In genomic region chr6:76620754-76621204, GRCm38 (mm10) we compare ENCODE assay signal across 13 mouse cellular contexts.
DNase-seq lines count a peak whose midpoint lies in the region; ATAC-seq lines count a peak whose summit lies in the region.
"Had no signal": no experiment of that assay in that cellular context is flagged by ENCODE, and none has a peak within 500 bp of the region (broad histone marks: within the 10 kb centered on the region; RNA-seq: fewer than 3 reads in every experiment).

No protein-coding gene starts in this region.

- 0 out of 2 replicates have a peak, but pooled peaks cover 3% of the 10 kb centered on the region for H3K9me3 ChIP-seq in hindbrain, embryonic 10.5 days
- H3K9me3 ChIP-seq in midbrain, embryonic 15.5 days, result no peaks in the 10 kb centered on the region
- H3K9me3 ChIP-seq: embryonic facial prominence, embryonic 13.5 days; intestine, embryonic 15.5 days; megakaryocyte, embryonic 14.5 days had no signal

- peaks cover 12% of the 10 kb centered on the region; the same call in 1 of the 2 replicates for H3K4me1 ChIP-seq in hindbrain, embryonic 10.5 days (replicated peaks)
- H3K4me1 ChIP-seq in midbrain, embryonic 15.5 days, result no peaks in the 10 kb centered on the region
- H3K4me1 ChIP-seq: embryonic facial prominence, embryonic 13.5 days; intestine, embryonic 15.5 days; megakaryocyte, embryonic 14.5 days had no signal

- H3K36me3 ChIP-seq in hindbrain, embryonic 10.5 days, result no peaks in the 10 kb centered on the region
- no peaks in the 10 kb centered on the region for H3K36me3 ChIP-seq in midbrain, embryonic 15.5 days (replicated peaks)
- H3K36me3 ChIP-seq: embryonic facial prominence, embryonic 13.5 days; G1E; intestine, embryonic 15.5 days had no signal

- no peak overlapping the region for H3K4me2 ChIP-seq in midbrain, embryonic 15.5 days
- H3K4me2 ChIP-seq: embryonic facial prominence, embryonic 13.5 days; intestine, embryonic 15.5 days had no signal

- H3K27ac ChIP-seq in hindbrain, embryonic 10.5 days, result no peak overlapping the region
- H3K27ac ChIP-seq in midbrain, embryonic 15.5 days, result no peak overlapping the region
- H3K27ac ChIP-seq: embryonic facial prominence, embryonic 13.5 days; intestine, embryonic 15.5 days had no signal

- peak; percentile 9 to 12 for DNase-seq in left cerebral cortex, postnatal 10 days (ENCODE audit: extremely low spot score in 1 of 2, low spot score in 2 of 2)
- DNase-seq in left cerebral cortex, adult 8-10 months (ENCODE audit: low spot score in 2 of 2), result no peak
- peak; percentile 1 for DNase-seq in embryo, embryonic 11.5 days (ENCODE audit: low read depth, low spot score)
- DNase-seq in hindbrain, embryonic 10.5 days (ENCODE audit: low spot score), result peak; percentile 15
- DNase-seq in adrenal gland, adult 2 months, result no peak
- no peak for DNase-seq in thymus, postnatal 10 days (ENCODE audit: low spot score in 2 of 2)
- DNase-seq: adrenal gland, postnatal 36 days; thymus, postnatal 14 days had no signal

- intact Hi-C loops in left cerebral cortex, postnatal 10 days (cut with DNase I), result no loop called here

- WGBS in hindbrain, embryonic 10.5 days, result 36% methylated on average over 6 of the region's 6 CpGs
- 15% methylated on average over 6 of the region's 6 CpGs for WGBS in midbrain, embryonic 15.5 days

- ATAC-seq in midbrain, embryonic 15.5 days (replicated peaks), result peak; percentile 73
- ATAC-seq: intestine, embryonic 15.5 days had no signal

- no peak overlapping the region for H3K9ac ChIP-seq in midbrain, embryonic 15.5 days
- H3K9ac ChIP-seq: embryonic facial prominence, embryonic 13.5 days; intestine, embryonic 15.5 days had no signal

- peaks cover 29% of the 10 kb centered on the region; the same call in 1 of the 2 replicates for H3K27me3 ChIP-seq in hindbrain, embryonic 10.5 days (ENCODE audit: insufficient read depth, poor library complexity, severe bottlenecking)
- no peaks in the 10 kb centered on the region for H3K27me3 ChIP-seq in midbrain, embryonic 15.5 days (replicated peaks)
- H3K27me3 ChIP-seq: embryonic facial prominence, embryonic 13.5 days; intestine, embryonic 15.5 days; megakaryocyte, embryonic 14.5 days had no signal

- H3K4me3 ChIP-seq in hindbrain, embryonic 10.5 days, result no peak overlapping the region
- H3K4me3 ChIP-seq in midbrain, embryonic 15.5 days, result no peak overlapping the region
- H3K4me3 ChIP-seq: embryonic facial prominence, embryonic 13.5 days; intestine, embryonic 15.5 days; megakaryocyte, embryonic 14.5 days had no signal

Comparison
In these comparisons a context has a peak if more than half of its experiments do, and no peak if none do; other contexts are left out.
1. DNase-seq: peak in left cerebral cortex, postnatal 10 days (2 of 2), embryo, embryonic 11.5 days (single experiment) and hindbrain, embryonic 10.5 days (single experiment); none in left cerebral cortex, adult 8-10 months (0 of 2), adrenal gland, adult 2 months (single experiment) and thymus, postnatal 10 days (0 of 2).